Mouse (Mus musculus) embryonic facial prominence, embryonic 14.5 days (tissue): ENCODE results near the gene Ldlrad3. TPM values are rescaled to one million over a fixed set of nuclear protein-coding genes. Genes with fewer than 3 reads are reported as not detected.

ENCODE experiments used
- ATAC-seq: fragments of 200-750 bp; cut with Nextera tagmentation; 2 replicates; pipeline ENCODE4 v1.8.0; 2017; ENCODE audit warnings: low read depth, moderate number of reproducible peaks, moderate TSS enrichment
- DNase-seq: peaks from one replicate; pipeline ENCODE4 v3.0.0-alpha.2; 2015; ENCODE audit warnings: low spot score
- H3K27ac ChIP-seq: fragments of 300-500 bp; sonication (generic); replicated peaks from 2 replicates; pipeline ENCODE4 v1.5.1; 2014; ENCODE audit warnings: low read depth, mild to moderate bottlenecking, low read length, moderate library complexity
- H3K27me3 ChIP-seq: fragments of 300-500 bp; sonication (generic); replicated peaks from 2 replicates; pipeline ENCODE4 v1.6.1; 2014; ENCODE audit warnings: low read length; ENCODE audit not compliant: control insufficient read depth, insufficient read depth
- H3K36me3 ChIP-seq: fragments of 300-500 bp; sonication (generic); 2 replicates; pipeline ENCODE4 v1.6.1; 2014; ENCODE audit warnings: low read length, mixed read lengths; ENCODE audit not compliant: control insufficient read depth, insufficient read depth
- H3K4me1 ChIP-seq: fragments of 300-500 bp; sonication (generic); 2 replicates; pipeline ENCODE4 v1.6.1; 2014; ENCODE audit warnings: antibody characterized with exemption, low read length; ENCODE audit not compliant: control insufficient read depth, insufficient read depth
- H3K4me2 ChIP-seq: fragments of 300-500 bp; sonication (generic); 2 replicates; pipeline ENCODE4 v1.6.1; 2014; ENCODE audit warnings: low read depth, mild to moderate bottlenecking, low read length, moderate library complexity, mixed read lengths
- H3K4me3 ChIP-seq: fragments of 300-500 bp; sonication (generic); 2 replicates; pipeline ENCODE4 v1.5.1; 2014; ENCODE audit warnings: low read depth, mild to moderate bottlenecking, low read length
- H3K9ac ChIP-seq: fragments of 300-500 bp; sonication (generic); 2 replicates; pipeline ENCODE4 v1.6.1; 2014; ENCODE audit warnings: low read depth, mild to moderate bottlenecking, low read length, moderate library complexity, mixed read lengths
- H3K9me3 ChIP-seq: fragments of 300-500 bp; sonication (generic); 2 replicates; pipeline ENCODE4 v1.6.1; 2016; ENCODE audit warnings: low read length; ENCODE audit not compliant: control insufficient read depth
- WGBS: fragments of 180-500 bp; shearing (Covaris S2); extraction: QIAGEN DNeasy Blood & Tissue Kit; methylation state at CpG from one replicate; pipeline ENCODE4 v1.1.7; 2014; 5-methylcytosine and 5-hydroxymethylcytosine counted together
- polyA plus RNA-seq: library from polyadenylated mRNA; unstranded; fragments of >200 nt; fragmentation: Nextera tagmentation; extraction: Ambion mirVana; gene quantifications from 2 replicates; pipeline ENCODE4 v1.2.1, GENCODE M21; 2014

Ldlrad3 gene
- polyA plus RNA-seq, 1 experiment from 2014 or later: 48.2 TPM

DNA sequence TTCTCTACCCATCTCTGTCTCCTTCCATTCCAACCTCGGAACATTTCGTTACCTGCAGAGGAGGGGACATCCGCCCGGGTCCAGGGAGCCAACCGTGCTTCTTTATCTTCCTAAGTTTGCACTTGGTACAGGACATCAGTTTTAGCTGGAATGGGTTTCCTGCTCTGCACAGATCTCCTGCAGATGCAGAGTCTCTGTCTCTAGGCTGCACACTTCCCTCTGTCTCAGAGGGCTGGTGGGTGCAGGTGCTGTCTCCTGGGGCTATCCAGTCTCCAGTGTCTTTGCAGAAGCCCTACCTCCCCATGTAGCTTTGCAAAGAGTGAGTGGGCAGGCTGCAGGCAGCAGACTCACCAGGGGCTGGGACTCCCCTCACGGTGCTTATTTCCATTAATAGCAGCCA lies 109.9 kb downstream of the Ldlrad3 start:
- DNase-seq (no peak), ATAC-seq (no peak)
- Histone ChIP-seq H3K27me3 (no peaks in the 10 kb centered on the region), H3K36me3 (peaks cover 17% of the 10 kb centered on the region), H3K4me2 (no peak overlapping the region), H3K9ac (no peak overlapping the region), H3K9me3 (no peaks in the 10 kb centered on the region), H3K4me1 (no peaks in the 10 kb centered on the region), H3K4me3 (no peak overlapping the region), H3K27ac (no peak overlapping the region)
- WGBS: 92% methylated on average over 6 of the region's 6 CpGs

DNA sequence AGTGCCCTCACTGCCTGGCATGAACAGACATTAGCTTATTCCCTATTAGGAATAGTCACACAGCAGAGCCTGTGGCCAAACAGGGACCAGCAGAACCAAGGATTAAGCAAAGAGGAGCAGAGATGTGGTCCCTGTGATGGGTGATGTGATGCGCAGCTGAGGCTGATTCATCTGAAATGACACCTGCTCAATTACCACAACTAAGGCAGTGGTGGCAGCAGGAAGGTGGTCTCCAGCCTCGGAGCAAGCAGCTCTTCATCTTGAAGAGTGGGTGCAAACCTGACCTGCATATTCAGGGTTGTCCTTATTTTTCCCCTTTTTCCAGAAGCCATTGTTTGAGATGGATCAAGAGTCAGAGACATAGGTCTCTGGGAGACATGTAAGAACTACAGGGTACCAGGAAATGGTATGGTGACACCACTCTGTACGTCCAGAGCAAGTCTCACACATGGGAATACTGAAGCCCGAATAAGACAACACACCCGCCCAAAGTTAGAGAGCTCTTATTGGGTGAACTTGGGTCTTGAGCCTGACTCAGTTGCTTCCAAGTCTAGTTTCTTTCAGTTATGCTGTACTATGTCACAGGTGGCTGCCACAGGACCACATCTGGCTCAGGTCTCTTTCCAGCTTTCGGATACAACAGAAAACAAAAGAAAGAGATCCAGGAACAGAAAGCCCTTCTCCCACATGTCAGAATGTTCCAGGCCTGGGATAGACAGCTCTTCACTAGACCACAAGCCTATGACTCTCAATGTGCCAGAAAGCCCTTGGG lies 112.7 kb downstream of the Ldlrad3 start:
- no peak overlapping the region for H3K4me3 ChIP-seq
- WGBS: 93% methylated on average over 6 of the region's 6 CpGs
- ATAC-seq: no peak
- H3K27ac ChIP-seq: no peak overlapping the region
- no peaks in the 10 kb centered on the region for H3K4me1 ChIP-seq
- peaks cover 16% of the 10 kb centered on the region; the same call in 1 of the 2 replicates for H3K36me3 ChIP-seq
- no peaks in the 10 kb centered on the region for H3K9me3 ChIP-seq
- DNase-seq: no peak
- H3K4me2 ChIP-seq: no peak overlapping the region
- H3K27me3 ChIP-seq: no peaks in the 10 kb centered on the region
- no peak overlapping the region for H3K9ac ChIP-seq

DNA sequence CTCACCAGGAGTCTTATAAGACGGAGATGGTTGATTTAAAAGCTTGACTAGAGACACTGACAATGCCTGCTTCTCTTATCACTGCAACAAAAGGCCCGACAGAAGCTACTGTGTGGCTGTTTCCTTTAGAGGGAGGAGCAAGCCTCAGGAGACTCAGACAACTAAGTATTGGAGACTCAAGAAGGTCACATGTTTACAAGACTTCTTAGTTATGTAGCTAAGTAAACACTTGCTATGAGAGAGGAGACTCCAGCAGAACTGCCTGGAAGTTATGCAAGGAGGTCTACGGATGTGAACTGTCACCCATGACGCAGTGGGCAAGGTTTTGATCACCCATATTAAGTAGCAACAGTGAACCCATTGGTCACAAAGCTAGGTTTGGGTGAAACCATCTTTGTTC lies 113.3 kb downstream of the Ldlrad3 start:
- Histone ChIP-seq H3K4me1 (no peaks in the 10 kb centered on the region), H3K9ac (no peak overlapping the region), H3K36me3 (peaks cover 16% of the 10 kb centered on the region; the same call in 1 of the 2 replicates), H3K27me3 (no peaks in the 10 kb centered on the region), H3K4me2 (no peak overlapping the region), H3K4me3 (no peak overlapping the region), H3K27ac (no peak overlapping the region), H3K9me3 (no peaks in the 10 kb centered on the region)
- ATAC-seq (no peak), DNase-seq (no peak)
- 78% methylated on average over 4 of the region's 4 CpGs for WGBS

DNA sequence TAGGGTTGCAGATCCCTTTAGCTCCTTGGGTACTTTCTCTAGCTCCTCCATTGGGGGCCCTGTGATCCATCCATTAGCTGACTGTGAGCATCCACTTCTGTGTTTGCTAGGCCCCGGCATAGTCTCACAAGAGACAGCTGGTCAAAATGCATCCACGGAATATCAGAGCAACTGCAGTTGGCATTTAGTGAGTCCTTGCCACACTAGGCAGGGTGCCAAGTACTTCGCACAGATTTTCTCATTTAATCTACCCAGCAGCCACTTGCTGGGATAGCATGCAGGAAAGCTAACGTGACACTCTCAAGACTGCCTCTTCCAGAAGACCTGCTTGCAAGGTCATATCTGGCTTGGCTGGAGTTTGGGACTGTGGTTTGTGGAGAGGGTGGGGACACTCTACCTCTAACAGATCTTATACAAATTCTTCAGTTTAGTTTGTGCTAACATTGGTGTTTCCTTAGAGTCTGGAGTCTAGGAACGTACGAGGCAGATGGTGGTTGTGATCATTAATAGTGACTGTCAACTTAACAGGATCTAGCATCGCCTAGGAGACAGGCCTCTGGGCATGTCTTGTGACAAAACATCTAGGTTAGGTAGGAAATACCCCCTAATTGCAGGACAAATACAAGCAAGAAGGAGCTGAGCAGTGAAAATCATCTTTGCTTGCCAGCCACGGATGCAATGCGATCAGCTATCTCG lies 115.0 kb downstream of the Ldlrad3 start:
- WGBS: 83% methylated on average over 10 of the region's 10 CpGs
- ATAC-seq: no peak

DNA sequence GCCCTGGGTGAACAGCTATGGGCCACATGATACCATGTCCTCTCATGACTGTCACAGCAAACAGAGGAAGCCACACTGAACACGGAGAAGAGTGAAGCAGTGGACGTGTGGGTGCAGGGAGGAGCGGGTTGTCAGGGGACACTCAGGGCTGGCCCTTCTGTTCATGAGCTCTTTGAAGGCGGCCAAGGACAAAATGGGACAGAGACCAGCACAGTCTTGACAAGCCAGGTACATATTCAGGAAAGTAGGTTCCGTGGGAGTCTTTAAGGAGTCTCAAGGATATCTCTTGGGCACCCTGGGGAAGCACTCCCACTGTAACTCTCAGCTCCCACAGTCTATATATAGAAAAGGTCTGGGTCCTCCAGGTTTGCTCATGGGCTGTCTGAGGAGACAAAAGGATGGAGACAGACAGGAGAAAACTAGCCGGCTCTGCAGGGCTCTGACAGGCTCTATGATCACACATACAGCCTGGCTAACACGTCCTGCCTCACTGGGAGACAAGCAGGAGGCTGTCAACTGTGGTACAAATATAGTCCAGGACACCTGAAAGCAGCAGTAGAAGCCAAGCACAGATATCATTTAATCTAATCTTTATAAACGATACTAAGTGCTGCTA lies 121.3 kb downstream of the Ldlrad3 start:
- Histone ChIP-seq H3K4me2 (no peak overlapping the region), H3K9me3 (no peaks in the 10 kb centered on the region), H3K4me1 (peaks cover 8% of the 10 kb centered on the region; the same call in 1 of the 2 replicates), H3K36me3 (peaks cover 7% of the 10 kb centered on the region; the same call in 1 of the 2 replicates), H3K9ac (no peak overlapping the region), H3K4me3 (no peak overlapping the region), H3K27me3 (no peaks in the 10 kb centered on the region), H3K27ac (no peak overlapping the region)
- ATAC-seq (no peak), DNase-seq (no peak)
- WGBS: 82% methylated on average over 8 of the region's 8 CpGs

More for the DNA sequence above, 115.0 kb downstream of the Ldlrad3 start:
- DNase-seq: peak; percentile 67
- Histone ChIP-seq H3K27me3 (no peaks in the 10 kb centered on the region), H3K9me3 (no peaks in the 10 kb centered on the region), H3K36me3 (peaks cover 16% of the 10 kb centered on the region; the same call in 1 of the 2 replicates), H3K9ac (no peak overlapping the region), H3K4me2 (no peak overlapping the region), H3K27ac (no peak overlapping the region), H3K4me1 (no peaks in the 10 kb centered on the region), H3K4me3 (no peak overlapping the region)

DNA sequence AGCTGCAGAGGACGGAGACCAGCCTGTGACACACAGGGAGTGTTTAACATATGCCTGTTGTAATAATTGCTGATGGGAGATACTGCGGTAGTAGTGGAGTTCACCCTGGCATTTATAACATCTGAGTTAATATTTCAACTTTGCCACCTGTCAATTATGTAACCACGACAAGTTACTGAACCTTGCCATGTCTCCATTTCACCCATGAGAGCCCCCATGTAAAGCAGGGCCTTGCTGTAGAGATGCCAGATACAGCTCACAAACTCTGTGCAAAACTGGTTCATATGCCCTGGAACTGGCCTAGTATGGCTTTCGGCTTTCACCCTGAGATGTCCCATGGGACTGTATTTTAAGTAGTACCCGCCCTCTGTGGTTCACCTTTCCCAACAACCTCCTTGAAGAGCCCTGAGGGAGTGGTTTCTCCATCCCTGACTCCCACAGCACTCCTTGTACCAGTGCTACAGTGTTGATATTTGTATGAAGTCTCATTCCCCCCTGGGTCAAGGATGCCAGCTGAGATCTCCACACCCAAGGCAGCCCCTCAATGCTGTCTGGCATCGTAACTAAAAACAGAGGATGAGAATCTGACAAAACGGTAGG lies 122.2 kb downstream of the Ldlrad3 start:
- no peak overlapping the region for H3K9ac ChIP-seq

DNA sequence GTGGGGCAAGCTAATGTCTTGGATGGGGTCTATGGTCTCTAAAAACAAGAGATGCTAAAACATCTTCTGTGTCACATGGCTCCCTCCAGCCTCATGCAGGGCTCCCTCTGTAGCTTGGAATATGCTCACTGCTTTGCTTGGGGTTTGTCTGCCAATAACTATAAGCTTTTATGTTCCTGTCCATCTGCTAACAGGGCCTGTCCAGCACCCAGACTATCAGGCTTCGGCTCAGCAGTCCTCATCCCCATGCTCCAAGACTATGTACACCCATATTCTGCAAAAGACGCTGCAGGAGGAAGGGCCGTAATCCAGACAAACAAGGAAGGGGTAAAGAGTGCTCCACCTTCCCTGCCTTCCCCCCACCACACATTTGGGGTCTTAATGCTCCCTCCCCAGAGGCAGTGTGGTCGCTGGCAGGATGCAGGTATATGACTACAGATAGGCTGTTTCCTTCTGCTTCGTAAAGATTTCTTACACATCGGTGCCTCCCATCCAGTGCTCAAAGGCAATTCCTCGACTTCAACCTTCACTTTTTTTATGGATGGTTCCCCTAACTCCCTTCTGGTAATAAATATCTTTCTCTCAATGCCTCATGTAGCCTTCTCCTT lies 123.2 kb downstream of the Ldlrad3 start:
- no peak overlapping the region for H3K27ac ChIP-seq
- no peak overlapping the region for H3K9ac ChIP-seq
- H3K9me3 ChIP-seq: no peaks in the 10 kb centered on the region
- H3K27me3 ChIP-seq: no peaks in the 10 kb centered on the region
- no peak overlapping the region for H3K4me3 ChIP-seq
- WGBS: 87% methylated on average over 7 of the region's 7 CpGs
- no peak overlapping the region for H3K4me2 ChIP-seq
- ATAC-seq (no peak), DNase-seq (no peak)
- H3K36me3 ChIP-seq: peaks cover 16% of the 10 kb centered on the region
- H3K4me1 ChIP-seq: peaks cover 8% of the 10 kb centered on the region; the same call in 1 of the 2 replicates

More for the DNA sequence above, 122.2 kb downstream of the Ldlrad3 start:
- Histone ChIP-seq H3K27ac (no peak overlapping the region), H3K27me3 (no peaks in the 10 kb centered on the region), H3K9me3 (no peaks in the 10 kb centered on the region), H3K4me2 (no peak overlapping the region), H3K36me3 (peaks cover 13% of the 10 kb centered on the region), H3K4me1 (peaks cover 8% of the 10 kb centered on the region; the same call in 1 of the 2 replicates), H3K4me3 (no peak overlapping the region)
- DNase-seq (no peak), ATAC-seq (no peak)
- 81% methylated on average over 7 of the region's 7 CpGs for WGBS

DNA sequence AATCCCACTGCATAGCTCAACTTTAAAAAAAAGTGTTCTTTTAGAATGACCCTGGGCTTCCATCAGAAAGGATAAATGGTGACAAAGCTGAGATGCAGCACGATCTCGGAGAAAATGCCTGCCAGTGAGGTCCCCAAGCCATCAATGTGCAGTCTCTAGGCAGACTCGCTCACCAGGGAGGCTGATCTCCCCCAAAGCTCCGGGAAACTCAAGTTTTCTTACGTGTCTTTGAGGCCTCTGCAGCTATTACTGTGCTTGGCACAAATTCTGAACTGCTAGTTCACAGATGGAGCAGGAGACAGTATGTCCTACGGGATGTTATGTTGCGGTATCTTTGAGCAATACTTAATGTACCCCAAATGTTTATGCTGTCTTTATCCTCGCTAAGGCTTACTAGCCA lies 124.3 kb downstream of the Ldlrad3 start:
- Histone ChIP-seq H3K36me3 (peaks cover 22% of the 10 kb centered on the region), H3K4me1 (peaks cover 8% of the 10 kb centered on the region; the same call in 1 of the 2 replicates), H3K27ac (no peak overlapping the region), H3K4me3 (no peak overlapping the region), H3K9ac (no peak overlapping the region), H3K27me3 (no peaks in the 10 kb centered on the region), H3K4me2 (no peak overlapping the region), H3K9me3 (no peaks in the 10 kb centered on the region)
- 65% methylated on average over 8 of the region's 8 CpGs for WGBS
- DNase-seq (peak; percentile 41), ATAC-seq (no peak)
